Mouse (Mus musculus) CD8-positive naive resting alpha-beta T cell, adult 2 months (primary cell): ENCODE data around the gene Gabarapl1.
"Not testable (repeated sequence)": the region's sequence is repeated elsewhere in the genome, so short reads cannot be mapped to it uniquely, and the experiment has no call there.

Experiments used
- DNase-seq, 2 experiments: peaks; one replicate each; pipeline ENCODE4 v3.0.0; 2022; ENCODE audit warnings: low read depth in 2 of 2, low spot score in 2 of 2

Gabarapl1 gene

GRCm38 (mm10) chr6:129532942-129533860, at the start of gene Gabarapl1:
Gabarapl1 (plus strand) TSS chr6:129533160.
- DNase-seq: peak; percentile 18 to 31

- no peak for DNase-seq
These were observed 38.0 kb upstream of the Gabarapl1 start for GRCm38 (mm10) chr6:129494924-129495323.

GRCm38 (mm10) chr6:129497345-129498218, 35.4 kb upstream of the Gabarapl1 start:
- DNase-seq: no peak

GRCm38 (mm10) chr6:129499516-129499915, 33.4 kb upstream of the Gabarapl1 start:
- not testable (repeated sequence) for DNase-seq

- no peak for DNase-seq
These were observed 29.5 kb upstream of the Gabarapl1 start for GRCm38 (mm10) chr6:129503471-129503870.

GRCm38 (mm10) chr6:129507024-129507423, 25.9 kb upstream of the Gabarapl1 start, which contains the start of gene Olr1:
Olr1 (minus strand) TSS chr6:129507165.
- DNase-seq: no peak

- no peak for DNase-seq
These were observed 22.6 kb upstream of the Gabarapl1 start for GRCm38 (mm10) chr6:129510120-129510911.

GRCm38 (mm10) chr6:129512367-129512766, 20.6 kb upstream of the Gabarapl1 start, which contains the start of gene Tmem52b:
Tmem52b (plus strand) TSS chr6:129512555.
- no peak for DNase-seq

GRCm38 (mm10) chr6:129512868-129513267, 20.1 kb upstream of the Gabarapl1 start:
- no peak for DNase-seq

GRCm38 (mm10) chr6:129513409-129513808, 19.6 kb upstream of the Gabarapl1 start:
- no peak for DNase-seq

- DNase-seq: no peak
These were observed 18.6 kb upstream of the Gabarapl1 start for GRCm38 (mm10) chr6:129514376-129514775.

- DNase-seq: no peak
These were observed 17.9 kb upstream of the Gabarapl1 start for GRCm38 (mm10) chr6:129515068-129515467.

- DNase-seq: no peak
These were observed 16.6 kb upstream of the Gabarapl1 start for GRCm38 (mm10) chr6:129516388-129516787.

GRCm38 (mm10) chr6:129517752-129518408, 15.1 kb upstream of the Gabarapl1 start:
- no peak for DNase-seq

GRCm38 (mm10) chr6:129526069-129526468, 6.9 kb upstream of the Gabarapl1 start:
- DNase-seq: no peak

GRCm38 (mm10) chr6:129527416-129527815, 5.5 kb upstream of the Gabarapl1 start:
- no peak for DNase-seq

- DNase-seq: no peak
These were observed 3.4 kb upstream of the Gabarapl1 start for GRCm38 (mm10) chr6:129529605-129530004.

- no peak for DNase-seq
These were observed 2.7 kb upstream of the Gabarapl1 start for GRCm38 (mm10) chr6:129530261-129530660.

GRCm38 (mm10) chr6:129532556-129532941, 411 bp upstream of the Gabarapl1 start:
- DNase-seq: no peak

GRCm38 (mm10) chr6:129534057-129534456, 1.1 kb downstream of the Gabarapl1 start:
- DNase-seq: no peak
